Mouse (Mus musculus) cerebellum, adult 11-12 months (tissue): Measurements from ENCODE around the gene Gm47995.
"Not testable (repeated sequence)": the region's sequence is repeated elsewhere in the genome, so short reads cannot be mapped to it uniquely, and the experiment has no call there.

ENCODE experiments used
- DNase-seq: peaks from one replicate; pipeline ENCODE4 v3.0.0; 2022

The Gm47995 gene

GRCm38 (mm10) chr1:151198120-151198519 is at the start of gene Gm47995:
Gene Gm47995 (plus strand): TSS chr1:151198448.
- DNase-seq = not testable (repeated sequence)

GRCm38 (mm10) chr1:151150211-151150610 is 48.0 kb upstream of the Gm47995 start:
- DNase-seq = no peak

- DNase-seq = no peak
Observed at GRCm38 (mm10) chr1:151151089-151151488, 47.2 kb upstream of the Gm47995 start.

- no peak for DNase-seq
Observed at GRCm38 (mm10) chr1:151153056-151153652, 45.1 kb upstream of the Gm47995 start.

GRCm38 (mm10) chr1:151154131-151154530 is 44.1 kb upstream of the Gm47995 start:
- not testable (repeated sequence) for DNase-seq

GRCm38 (mm10) chr1:151156129-151156528 is 42.1 kb upstream of the Gm47995 start:
- DNase-seq = no peak

GRCm38 (mm10) chr1:151156777-151157632 is 41.2 kb upstream of the Gm47995 start:
- DNase-seq = no peak

- DNase-seq = no peak
Observed at GRCm38 (mm10) chr1:151157963-151158856, 40.0 kb upstream of the Gm47995 start.

- DNase-seq = no peak
Observed at GRCm38 (mm10) chr1:151158857-151159510, 39.3 kb upstream of the Gm47995 start.

- no peak for DNase-seq
Observed at GRCm38 (mm10) chr1:151166031-151166430, 32.2 kb upstream of the Gm47995 start.

- DNase-seq = no peak
Observed at GRCm38 (mm10) chr1:151167297-151168047, 30.8 kb upstream of the Gm47995 start.

GRCm38 (mm10) chr1:151168637-151169036 is 29.6 kb upstream of the Gm47995 start:
- no peak for DNase-seq

- no peak for DNase-seq
Observed at GRCm38 (mm10) chr1:151171572-151172461, 26.4 kb upstream of the Gm47995 start.

GRCm38 (mm10) chr1:151177030-151177936 is 21.0 kb upstream of the Gm47995 start:
- DNase-seq = no peak

GRCm38 (mm10) chr1:151177937-151178271 is 20.3 kb upstream of the Gm47995 start:
- DNase-seq = no peak

GRCm38 (mm10) chr1:151178505-151179083 is 19.7 kb upstream of the Gm47995 start:
- DNase-seq = no peak

- no peak for DNase-seq
Observed at GRCm38 (mm10) chr1:151180167-151180566, 18.1 kb upstream of the Gm47995 start.

- not testable (repeated sequence) for DNase-seq
Observed at GRCm38 (mm10) chr1:151182266-151182665, 16.0 kb upstream of the Gm47995 start, which contains the start of gene Gm47985. Gene Gm47985 (plus strand): TSS chr1:151182537.

GRCm38 (mm10) chr1:151186186-151186585 is 12.1 kb upstream of the Gm47995 start:
- not testable (repeated sequence) for DNase-seq
